Mouse (Mus musculus): ENCODE data around the gene Skida1. TPM values are rescaled to one million over a fixed set of nuclear protein-coding genes. Genes with fewer than 3 reads are reported as not detected.

Skida1 gene
- polyA plus RNA-seq, 1 experiment from 2014 or later: 0.15 TPM

DNA sequence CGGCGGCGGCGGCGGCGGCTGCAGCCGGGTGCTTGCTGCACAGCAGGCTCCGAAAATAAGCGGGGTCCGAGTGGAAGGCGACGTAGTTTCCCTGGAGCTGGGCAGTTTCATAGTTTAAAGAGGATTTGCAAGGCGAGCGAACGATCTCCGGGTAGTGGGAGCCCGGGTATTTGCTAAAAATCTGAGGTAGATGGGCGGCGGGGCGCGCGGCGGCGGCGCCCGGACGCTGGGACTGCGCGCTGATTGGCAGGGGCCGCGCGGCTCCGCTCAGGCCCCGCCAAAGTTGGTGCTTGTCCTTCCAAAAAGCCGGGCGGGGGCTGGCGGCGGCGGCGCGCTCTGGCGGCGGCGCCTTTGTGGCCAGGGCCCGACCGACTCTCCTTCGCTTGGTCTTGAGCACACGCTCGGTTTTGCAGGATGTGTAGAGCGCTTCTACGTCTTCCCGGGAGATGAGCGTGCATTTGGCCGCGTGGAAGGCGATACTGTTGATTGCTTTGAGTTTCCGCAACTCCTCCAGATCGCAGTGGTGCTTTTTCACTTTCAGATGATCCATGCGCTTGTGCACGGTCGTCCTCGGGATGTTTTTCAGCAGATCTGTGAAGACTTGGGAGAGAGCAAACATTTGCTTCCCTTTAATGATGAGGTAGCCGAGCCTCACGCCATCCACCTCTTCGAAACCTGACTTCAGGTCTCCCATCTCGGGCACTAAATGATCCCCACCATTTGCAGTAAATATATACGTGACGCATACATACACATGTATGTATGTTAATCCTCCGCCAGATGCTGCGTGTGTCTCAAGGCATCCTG lies 1.0 kb downstream of the Skida1 start:
- peak overlapping the region; percentile 79 for H3K4me3 ChIP-seq (ENCODE audit: low read depth, low read length)
- no peak for TF ChIP-seq CTCF (IDR thresholded peaks at IDR 0.05; ENCODE audit: low read depth)
- TF ChIP-seq EP300 (IDR thresholded peaks at IDR 0.05; ENCODE audit: low read depth): no peak
- no peaks in the 10 kb centered on the region for H3K9me3 ChIP-seq (ENCODE audit: low read length)
- H3K4me1 ChIP-seq (ENCODE audit: insufficient read depth): peaks cover 17% of the 10 kb centered on the region
- peak overlapping the region; percentile 70 for H3K9ac ChIP-seq (replicated peaks)
- peaks cover 54% of the 10 kb centered on the region for H3K27me3 ChIP-seq (ENCODE audit: insufficient read depth, low read length)
- peak; percentile 75 for DNase-seq
- H3K27ac ChIP-seq (ENCODE audit: low read depth): peak overlapping the region; percentile 86
- no peaks in the 10 kb centered on the region for H3K36me3 ChIP-seq (replicated peaks; ENCODE audit: insufficient read depth, low read length)
- ATAC-seq: peak; percentile 86
- H3K4me2 ChIP-seq (ENCODE audit: low read depth, low read length): peak overlapping the region; percentile 93
- WGBS (ENCODE audit: insufficient replicate concordance): under 1% methylated on average over 70 of the region's 70 CpGs

DNA sequence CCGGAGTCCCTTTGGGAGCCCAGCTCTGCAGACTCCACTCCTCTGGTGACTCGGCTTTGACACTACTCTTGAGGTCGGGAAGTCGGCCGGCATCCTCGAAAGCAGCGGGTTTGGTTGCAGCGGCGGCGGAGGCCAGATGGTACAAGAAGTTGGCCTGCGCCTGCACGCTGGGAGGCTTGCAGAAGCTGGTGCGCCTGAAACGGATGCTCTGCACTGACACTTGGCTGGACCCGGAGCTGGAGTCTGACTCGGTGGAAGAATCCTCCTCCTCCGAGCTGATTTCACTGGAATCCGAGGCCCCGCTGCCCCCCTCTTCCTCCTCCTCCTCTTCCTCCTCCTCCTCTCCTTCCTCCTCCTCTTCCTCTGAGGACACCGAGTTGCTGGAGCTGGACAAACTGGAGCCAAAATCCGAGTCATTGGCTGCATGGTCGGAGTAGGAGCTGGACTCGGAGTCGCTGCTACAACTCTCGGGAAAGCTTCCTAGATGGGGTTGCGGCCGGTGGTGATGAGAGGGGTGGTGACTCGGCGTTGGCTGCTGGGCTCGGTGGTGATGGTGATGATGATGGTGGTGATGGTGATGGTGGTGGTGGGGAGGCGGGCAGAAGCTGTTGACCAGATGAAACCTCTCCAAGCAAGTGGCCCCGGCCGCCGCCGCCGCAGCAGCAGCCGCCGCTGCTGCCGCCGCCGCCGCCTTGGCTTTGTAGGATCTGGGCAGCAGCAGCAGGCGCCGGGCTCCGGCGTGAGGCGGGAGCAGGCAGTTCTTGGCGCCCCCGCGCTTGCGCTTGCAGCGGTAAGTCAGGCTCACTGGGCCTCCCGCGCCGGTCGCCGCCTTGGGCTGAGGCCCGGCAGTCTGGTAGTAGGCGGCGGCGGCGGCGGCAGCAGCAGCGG lies 1.8 kb downstream of the Skida1 start:
- peaks cover 54% of the 10 kb centered on the region for H3K27me3 ChIP-seq (ENCODE audit: insufficient read depth, low read length)
- H3K4me1 ChIP-seq (ENCODE audit: insufficient read depth): peaks cover 17% of the 10 kb centered on the region
- no peaks in the 10 kb centered on the region for H3K36me3 ChIP-seq (replicated peaks; ENCODE audit: insufficient read depth, low read length)
- H3K9ac ChIP-seq (replicated peaks): peak overlapping the region; percentile 70
- WGBS (ENCODE audit: insufficient replicate concordance): 2% methylated on average over 61 of the region's 64 CpGs
- peak overlapping the region; percentile 93 for H3K4me2 ChIP-seq (ENCODE audit: low read depth, low read length)
- no peaks in the 10 kb centered on the region for H3K9me3 ChIP-seq (ENCODE audit: low read length)
- no peak for TF ChIP-seq CTCF (IDR thresholded peaks at IDR 0.05; ENCODE audit: low read depth)
- TF ChIP-seq EP300 (IDR thresholded peaks at IDR 0.05; ENCODE audit: low read depth): no peak
- DNase-seq (peak; percentile 65), ATAC-seq (peak; percentile 73)
- peak overlapping the region; percentile 86 for H3K27ac ChIP-seq (ENCODE audit: low read depth)
- peak overlapping the region; percentile 79 for H3K4me3 ChIP-seq (ENCODE audit: low read depth, low read length)

DNA sequence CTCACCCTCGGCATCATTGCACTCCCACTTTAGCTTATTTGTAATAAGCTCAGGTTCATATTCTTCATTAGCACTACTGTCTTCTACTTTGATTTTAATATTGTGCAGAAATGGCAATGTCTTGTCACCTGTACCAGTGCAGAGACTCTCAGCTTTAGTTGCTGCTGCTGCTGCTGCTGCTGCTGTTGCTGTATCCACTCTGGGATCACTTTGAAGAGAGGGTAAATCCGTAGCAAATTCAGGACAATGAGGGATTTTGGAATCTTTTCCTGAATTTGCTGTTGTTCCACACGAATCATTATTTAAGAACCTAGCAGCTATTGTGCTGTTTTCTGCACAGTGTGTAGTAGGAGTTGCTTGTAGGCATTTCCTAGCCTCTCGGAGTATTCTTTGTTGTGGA lies 2.7 kb downstream of the Skida1 start:
- Histone ChIP-seq H3K9me3 (ENCODE audit: low read length) (no peaks in the 10 kb centered on the region), H3K27ac (ENCODE audit: low read depth) (no peak overlapping the region), H3K36me3 (replicated peaks; ENCODE audit: insufficient read depth, low read length) (no peaks in the 10 kb centered on the region), H3K4me1 (ENCODE audit: insufficient read depth) (peaks cover 17% of the 10 kb centered on the region), H3K9ac (replicated peaks) (0 out of 2 replicates have a peak overlapping the region, but pooled peaks have one; percentile 70), H3K4me3 (ENCODE audit: low read depth, low read length) (peak overlapping the region; percentile 79), H3K27me3 (ENCODE audit: insufficient read depth, low read length) (peaks cover 51% of the 10 kb centered on the region), H3K4me2 (ENCODE audit: low read depth, low read length) (peak overlapping the region; percentile 93)
- 16% methylated on average over 4 of the region's 4 CpGs for WGBS (ENCODE audit: insufficient replicate concordance)
- no peak for ATAC-seq
- no peak for TF ChIP-seq EP300 (IDR thresholded peaks at IDR 0.05; ENCODE audit: low read depth)
- no peak for DNase-seq

DNA sequence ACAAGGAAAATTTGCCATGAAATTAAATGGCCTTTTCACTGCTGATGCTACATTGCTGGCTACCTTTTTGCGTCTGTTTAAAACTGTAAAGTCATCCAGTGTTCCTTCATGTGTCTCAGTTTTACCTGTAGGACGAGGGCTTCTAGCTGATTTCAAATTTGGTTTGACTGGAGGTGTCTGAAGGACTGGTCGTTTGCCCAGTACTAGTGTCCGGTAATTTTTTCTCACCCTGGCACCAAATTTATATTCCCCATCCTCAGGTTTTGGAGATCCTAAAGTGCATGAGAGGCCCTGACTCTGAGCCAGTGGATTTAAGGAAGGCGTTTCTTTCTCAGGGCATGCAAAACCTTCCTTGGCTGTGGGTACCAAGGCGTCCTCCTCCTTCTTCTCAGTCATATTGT lies 3.1 kb downstream of the Skida1 start:
- 58% methylated on average over 6 of the region's 6 CpGs for WGBS (ENCODE audit: insufficient replicate concordance)
- H3K27me3 ChIP-seq (ENCODE audit: insufficient read depth, low read length): peaks cover 51% of the 10 kb centered on the region

DNA sequence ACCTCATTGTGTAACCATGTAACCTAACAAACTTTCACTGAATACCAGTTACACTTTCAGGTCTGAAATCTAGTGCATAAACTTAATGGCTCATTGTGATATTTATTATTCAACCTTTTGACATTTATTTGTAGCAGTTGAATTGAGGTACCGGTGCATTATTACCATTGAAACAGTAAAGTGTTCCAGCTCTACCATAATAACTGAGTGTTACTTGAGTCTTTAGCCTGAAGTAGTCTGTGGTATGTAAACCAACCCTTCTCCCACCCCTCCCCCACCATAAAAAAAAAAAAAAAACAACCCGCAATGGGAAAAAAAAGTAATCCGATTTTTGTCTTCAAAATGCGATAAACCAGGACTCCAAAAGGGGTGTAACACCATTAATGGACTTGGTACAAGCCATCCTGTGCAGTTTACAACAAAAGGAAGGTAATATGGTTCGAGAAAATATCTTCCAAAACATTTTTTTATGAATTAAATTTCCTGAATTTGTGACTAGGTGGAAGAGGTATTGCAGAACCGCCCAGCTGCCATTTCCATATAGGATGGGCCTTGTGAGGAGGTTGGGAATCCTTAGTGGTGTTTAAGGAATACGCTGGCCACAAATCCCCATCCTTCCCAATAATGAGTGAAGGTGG lies 3.6 kb downstream of the Skida1 start:
- 50% methylated on average over 7 of the region's 7 CpGs for WGBS (ENCODE audit: insufficient replicate concordance)
- H3K4me2 ChIP-seq (ENCODE audit: low read depth, low read length): peak overlapping the region; percentile 93; the same call in 1 of the 2 replicates
- peaks cover 49% of the 10 kb centered on the region for H3K27me3 ChIP-seq (ENCODE audit: insufficient read depth, low read length)
- H3K27ac ChIP-seq (ENCODE audit: low read depth): no peak overlapping the region
- H3K9ac ChIP-seq (replicated peaks): no peak overlapping the region
- no peaks in the 10 kb centered on the region for H3K36me3 ChIP-seq (replicated peaks; ENCODE audit: insufficient read depth, low read length)
- TF ChIP-seq CTCF (IDR thresholded peaks at IDR 0.05; ENCODE audit: low read depth) (no peak), EP300 (IDR thresholded peaks at IDR 0.05; ENCODE audit: low read depth) (no peak)
- ATAC-seq: no peak
- DNase-seq: no peak
- H3K4me3 ChIP-seq (ENCODE audit: low read depth, low read length): no peak overlapping the region
- H3K4me1 ChIP-seq (ENCODE audit: insufficient read depth): peaks cover 24% of the 10 kb centered on the region
- no peaks in the 10 kb centered on the region for H3K9me3 ChIP-seq (ENCODE audit: low read length)

More for the DNA sequence above, 3.1 kb downstream of the Skida1 start:
- 0 out of 2 replicates have a peak overlapping the region, but pooled peaks have one; percentile 79 for H3K4me3 ChIP-seq (ENCODE audit: low read depth, low read length)
- no peaks in the 10 kb centered on the region for H3K9me3 ChIP-seq (ENCODE audit: low read length)
- peaks cover 21% of the 10 kb centered on the region for H3K4me1 ChIP-seq (ENCODE audit: insufficient read depth)
- DNase-seq (no peak), ATAC-seq (no peak)
- H3K27ac ChIP-seq (ENCODE audit: low read depth): no peak overlapping the region
- no peaks in the 10 kb centered on the region for H3K36me3 ChIP-seq (replicated peaks; ENCODE audit: insufficient read depth, low read length)
- H3K9ac ChIP-seq (replicated peaks): no peak overlapping the region; the same call in 1 of the 2 replicates
- no peak for TF ChIP-seq CTCF (IDR thresholded peaks at IDR 0.05; ENCODE audit: low read depth)
- no peak for TF ChIP-seq EP300 (IDR thresholded peaks at IDR 0.05; ENCODE audit: low read depth)
- H3K4me2 ChIP-seq (ENCODE audit: low read depth, low read length): peak overlapping the region; percentile 93

Data from liver, postnatal 0 days (tissue).